Mouse (Mus musculus) limb, embryonic 15.5 days (tissue): Measurements from ENCODE around the gene 2210011C24Rik. TPM values are rescaled to one million over a fixed set of nuclear protein-coding genes. Genes with fewer than 3 reads are reported as not detected.
A peak's percentile ranks its signal among the peaks of the same experiment; 100 is the strongest.

Experiments
- ATAC-seq: fragments of 200-750 bp; cut with Nextera tagmentation; 2 replicates; pipeline ENCODE4 v1.8.0; 2017; ENCODE audit warnings: low read depth, moderate TSS enrichment; ENCODE audit not compliant: insufficient number of reproducible peaks, low FRiP score, low TSS enrichment
- H3K27ac ChIP-seq: fragments of 300-500 bp; sonication (generic); 2 replicates; pipeline ENCODE4 v1.5.1; 2015; ENCODE audit warnings: moderate library complexity, mild to moderate bottlenecking, inconsistent platforms
- H3K27me3 ChIP-seq: fragments of 300-500 bp; sonication (generic); 2 replicates; pipeline ENCODE4 v1.6.1; 2015; ENCODE audit warnings: inconsistent platforms
- H3K36me3 ChIP-seq: fragments of 300-500 bp; sonication (generic); 2 replicates; pipeline ENCODE4 v1.6.1; 2015; ENCODE audit warnings: inconsistent platforms
- H3K4me1 ChIP-seq: fragments of 300-500 bp; sonication (generic); 2 replicates; pipeline ENCODE4 v1.6.1; 2015; ENCODE audit warnings: inconsistent platforms
- H3K4me2 ChIP-seq: fragments of 300-500 bp; sonication (generic); 2 replicates; pipeline ENCODE4 v1.6.1; 2015; ENCODE audit warnings: mild to moderate bottlenecking, inconsistent platforms
- H3K4me3 ChIP-seq: fragments of 300-500 bp; sonication (generic); 2 replicates; pipeline ENCODE4 v1.5.1; 2015; ENCODE audit warnings: mild to moderate bottlenecking, inconsistent platforms
- H3K9ac ChIP-seq: fragments of 300-500 bp; sonication (generic); 2 replicates; pipeline ENCODE4 v1.6.1; 2015; ENCODE audit warnings: inconsistent platforms
- H3K9me3 ChIP-seq: fragments of 300-500 bp; sonication (generic); 2 replicates; pipeline ENCODE4 v1.6.1; 2016; ENCODE audit warnings: inconsistent platforms
- WGBS: fragments of 180-500 bp; shearing (Covaris S2); methylation state at CpG from one replicate; pipeline ENCODE4 v1.1.7; 2015; 5-methylcytosine and 5-hydroxymethylcytosine counted together
- polyA plus RNA-seq: library from polyadenylated mRNA; unstranded; fragments of >200 nt; fragmentation: Nextera tagmentation; extraction: Ambion mirVana; gene quantifications from 2 replicates; pipeline ENCODE4 v1.2.1, GENCODE M21; 2015

2210011C24Rik gene
- polyA plus RNA-seq = 0.27 and 0.71 TPM in 2 replicates

DNA sequence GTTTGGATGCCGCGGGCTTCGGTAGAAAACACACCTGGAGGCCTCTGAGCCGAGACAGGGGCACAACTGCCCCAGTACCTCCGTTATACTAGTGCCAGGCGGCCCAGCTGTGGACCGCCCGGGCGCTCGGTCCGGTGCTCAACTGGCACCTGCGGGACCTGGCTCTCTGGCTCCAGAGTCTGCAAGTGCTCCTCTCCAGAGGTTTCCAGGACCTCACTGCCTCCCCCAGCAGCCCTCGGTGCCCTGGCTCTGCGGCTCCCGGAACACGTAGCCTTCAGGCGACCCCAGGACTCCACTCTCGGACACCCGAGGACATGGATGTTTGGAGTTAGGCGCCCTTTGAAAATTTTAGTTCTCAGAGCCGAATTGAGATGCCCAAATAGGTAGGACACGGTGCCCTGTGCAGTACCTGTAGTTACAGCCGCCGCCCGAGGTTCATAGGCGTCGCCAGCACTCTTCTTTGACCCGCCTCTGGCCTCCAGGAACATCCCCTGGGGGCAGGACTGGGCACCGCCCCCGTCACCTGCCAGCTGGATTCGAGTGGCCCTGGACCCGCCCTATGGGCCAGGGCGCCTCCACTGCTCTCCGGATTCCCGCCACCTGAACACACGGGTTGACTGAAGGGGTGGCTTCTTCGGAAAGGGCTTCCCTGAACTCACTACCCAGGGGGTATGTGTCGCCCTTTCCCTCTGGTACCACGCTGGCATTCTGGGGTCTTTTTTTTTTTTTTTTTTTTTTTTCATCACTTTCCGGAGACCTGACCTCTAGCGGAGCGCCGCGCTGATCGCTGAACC, at the start of gene 2210011C24Rik:
TSS of gene 2210011C24Rik (minus strand) at position 467 of the 794 bp plus-strand sequence.
- no peak within 1 kb of the TSS for H3K27ac ChIP-seq
- no peaks in the 10 kb centered on the region for H3K9me3 ChIP-seq
- WGBS = 1% methylated on average over 45 of the region's 45 CpGs
- peaks cover 44% of the 10 kb centered on the region for H3K27me3 ChIP-seq
- H3K4me2 ChIP-seq = peak within 1 kb of the TSS; percentile 99
- peak within 1 kb of the TSS; percentile 53 for H3K4me3 ChIP-seq
- H3K36me3 ChIP-seq = no peaks in the 10 kb centered on the region
- peak within 1 kb of the TSS; percentile 31 for H3K9ac ChIP-seq
- H3K4me1 ChIP-seq = peaks cover 34% of the 10 kb centered on the region
- ATAC-seq = no peak

DNA sequence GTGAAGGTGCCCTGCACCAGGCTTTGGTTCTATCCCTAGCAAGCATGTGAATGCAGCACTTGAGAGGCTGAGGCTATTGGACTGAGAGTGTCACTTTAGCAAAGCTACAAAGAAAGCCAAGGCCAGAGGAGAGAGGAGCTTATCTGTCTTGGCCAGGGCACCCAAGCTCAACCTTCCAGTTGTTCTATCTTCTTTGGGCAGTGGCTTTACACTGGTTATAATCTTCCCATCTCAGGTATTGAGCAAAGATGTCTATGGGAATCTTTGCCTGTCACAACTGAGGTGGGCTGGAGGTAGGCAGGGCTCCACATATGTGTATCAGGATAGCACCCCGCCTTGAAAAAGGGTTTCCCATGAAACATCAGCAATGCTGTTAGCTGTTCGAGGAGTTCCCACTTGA, 48.3 kb upstream of the 2210011C24Rik start:
- no peak overlapping the region for H3K4me2 ChIP-seq
- no peaks in the 10 kb centered on the region for H3K4me1 ChIP-seq
- no peaks in the 10 kb centered on the region for H3K9me3 ChIP-seq
- H3K4me3 ChIP-seq = no peak overlapping the region
- H3K27me3 ChIP-seq = no peaks in the 10 kb centered on the region
- H3K9ac ChIP-seq = no peak overlapping the region
- WGBS = 81% methylated on average over 2 of the region's 2 CpGs
- no peaks in the 10 kb centered on the region for H3K36me3 ChIP-seq
- H3K27ac ChIP-seq = no peak overlapping the region
- no peak for ATAC-seq

DNA sequence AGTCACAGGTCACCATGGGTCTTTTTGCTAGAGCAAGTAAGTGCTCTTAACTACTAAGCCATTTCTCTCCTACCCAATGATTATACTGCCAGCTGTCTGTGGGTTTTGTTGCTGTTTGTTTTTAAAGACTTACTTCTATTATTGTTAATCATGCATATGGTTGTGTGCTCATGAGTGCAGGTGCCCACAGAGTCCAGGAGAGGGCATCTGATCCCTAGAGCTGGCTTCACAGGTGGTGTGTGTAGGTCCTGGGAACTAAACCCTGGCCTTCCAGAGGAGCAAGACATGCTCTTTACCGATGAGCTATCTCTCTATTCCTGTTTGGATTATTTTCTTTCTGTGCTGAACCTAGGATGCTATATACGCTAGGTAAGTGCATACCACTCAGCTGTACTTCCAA, 47.3 kb upstream of the 2210011C24Rik start:
- no peaks in the 10 kb centered on the region for H3K9me3 ChIP-seq
- no peaks in the 10 kb centered on the region for H3K4me1 ChIP-seq
- no peaks in the 10 kb centered on the region for H3K27me3 ChIP-seq
- no peak overlapping the region for H3K9ac ChIP-seq
- H3K4me2 ChIP-seq = no peak overlapping the region
- no peaks in the 10 kb centered on the region for H3K36me3 ChIP-seq
- no peak for ATAC-seq
- WGBS = 84% methylated on average over 2 of the region's 2 CpGs
- H3K4me3 ChIP-seq = no peak overlapping the region
- no peak overlapping the region for H3K27ac ChIP-seq

DNA sequence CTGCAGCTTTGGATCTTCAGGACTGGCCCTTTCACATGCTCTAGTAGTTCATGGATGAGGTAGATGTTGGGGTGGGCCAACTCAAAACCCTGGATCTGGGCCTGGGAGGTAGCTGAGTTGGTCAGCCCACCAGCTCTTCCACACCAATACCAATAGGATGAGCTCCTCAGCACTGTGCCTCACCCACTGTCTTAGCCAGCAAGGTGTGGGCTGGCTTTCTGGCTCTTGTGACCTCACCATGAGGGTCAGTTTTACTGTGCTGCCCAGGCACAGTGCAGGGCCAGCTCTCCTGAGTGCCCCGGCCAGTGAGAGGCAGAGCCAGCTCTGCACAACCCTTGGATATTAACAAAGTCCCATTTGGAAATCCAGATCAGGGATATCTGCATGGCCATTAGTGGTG, 45.9 kb upstream of the 2210011C24Rik start:
- 97% methylated on average over 1 of the region's 1 CpGs for WGBS
- no peaks in the 10 kb centered on the region for H3K9me3 ChIP-seq
- H3K4me1 ChIP-seq = no peaks in the 10 kb centered on the region
- no peaks in the 10 kb centered on the region for H3K27me3 ChIP-seq
- no peak for ATAC-seq
- H3K27ac ChIP-seq = no peak overlapping the region
- no peak overlapping the region for H3K4me3 ChIP-seq
- H3K4me2 ChIP-seq = no peak overlapping the region
- H3K36me3 ChIP-seq = no peaks in the 10 kb centered on the region
- H3K9ac ChIP-seq = no peak overlapping the region

DNA sequence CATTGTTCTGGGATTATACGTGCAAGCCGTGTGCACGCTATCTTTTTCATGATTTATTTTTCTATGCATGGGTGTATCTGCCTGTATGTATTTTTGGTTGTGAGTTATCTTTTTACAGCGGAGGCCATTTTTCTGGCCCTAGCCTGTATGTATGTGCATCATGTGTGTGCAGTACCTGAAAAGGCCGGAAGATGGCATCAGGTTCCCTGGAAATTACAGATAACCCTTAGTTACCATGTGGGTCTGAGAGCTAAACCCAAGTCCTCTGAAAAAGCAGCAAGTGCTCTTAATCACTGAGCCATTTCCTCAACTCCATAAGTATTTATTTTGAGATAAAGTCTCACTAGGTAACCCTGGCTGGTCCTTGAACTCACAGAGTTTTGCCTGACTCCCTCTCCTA, 41.3 kb upstream of the 2210011C24Rik start:
- H3K27ac ChIP-seq = no peak overlapping the region
- no peak for ATAC-seq
- no peaks in the 10 kb centered on the region for H3K36me3 ChIP-seq
- H3K4me1 ChIP-seq = no peaks in the 10 kb centered on the region
- no peak overlapping the region for H3K9ac ChIP-seq
- H3K27me3 ChIP-seq = no peaks in the 10 kb centered on the region
- H3K4me2 ChIP-seq = no peak overlapping the region
- 96% methylated on average over 5 of the region's 5 CpGs for WGBS
- no peaks in the 10 kb centered on the region for H3K9me3 ChIP-seq
- no peak overlapping the region for H3K4me3 ChIP-seq

DNA sequence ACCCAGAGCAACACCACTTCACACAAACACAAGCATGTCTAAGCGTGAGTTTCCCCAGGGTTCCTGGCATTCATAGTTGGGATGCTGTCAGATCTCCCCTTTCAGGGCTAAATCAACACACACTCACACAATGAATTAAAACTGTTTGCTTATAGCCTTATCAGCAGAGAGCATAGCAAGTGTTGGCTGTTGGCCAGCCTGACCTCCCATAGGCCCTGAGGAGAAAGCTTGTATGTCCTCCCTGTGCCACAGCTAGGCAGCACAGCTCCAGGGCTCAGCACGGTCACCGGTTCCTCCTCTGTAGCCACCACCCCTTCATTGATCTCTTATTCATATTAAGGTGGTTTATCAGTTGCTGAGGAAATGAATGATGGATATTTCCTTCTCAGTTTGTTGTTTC, 40.8 kb upstream of the 2210011C24Rik start:
- ATAC-seq = no peak
- Histone ChIP-seq H3K9ac (no peak overlapping the region), H3K27me3 (no peaks in the 10 kb centered on the region), H3K4me3 (no peak overlapping the region), H3K4me2 (no peak overlapping the region), H3K4me1 (no peaks in the 10 kb centered on the region), H3K27ac (no peak overlapping the region), H3K36me3 (no peaks in the 10 kb centered on the region), H3K9me3 (no peaks in the 10 kb centered on the region)
- WGBS = 80% methylated on average over 3 of the region's 3 CpGs

DNA sequence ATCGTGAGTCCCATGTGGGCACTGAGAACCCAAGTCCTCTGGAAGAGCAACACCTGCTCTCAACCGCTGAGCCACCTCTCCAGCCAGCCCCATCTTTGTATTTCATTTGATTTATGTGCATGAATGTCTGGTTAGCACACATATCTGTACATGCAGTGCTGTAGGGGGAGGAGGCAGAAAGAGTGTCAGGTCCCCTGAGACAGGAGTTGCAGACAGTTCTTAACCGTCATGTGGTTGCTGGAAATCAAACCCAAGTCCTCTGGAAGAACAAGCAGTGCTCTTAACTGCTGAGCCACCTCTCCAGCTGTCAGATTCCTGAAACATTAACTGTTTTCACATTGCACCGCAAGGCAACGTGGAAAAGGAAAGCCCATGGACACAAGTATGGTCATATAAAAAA, 36.2 kb upstream of the 2210011C24Rik start:
- Histone ChIP-seq H3K4me1 (peaks cover 5% of the 10 kb centered on the region; the same call in 1 of the 2 replicates), H3K9ac (no peak overlapping the region), H3K4me3 (no peak overlapping the region), H3K27ac (no peak overlapping the region), H3K27me3 (peaks cover 28% of the 10 kb centered on the region), H3K36me3 (no peaks in the 10 kb centered on the region), H3K4me2 (no peak overlapping the region), H3K9me3 (no peaks in the 10 kb centered on the region)
- 44% methylated on average over 5 of the region's 5 CpGs for WGBS
- ATAC-seq = no peak

DNA sequence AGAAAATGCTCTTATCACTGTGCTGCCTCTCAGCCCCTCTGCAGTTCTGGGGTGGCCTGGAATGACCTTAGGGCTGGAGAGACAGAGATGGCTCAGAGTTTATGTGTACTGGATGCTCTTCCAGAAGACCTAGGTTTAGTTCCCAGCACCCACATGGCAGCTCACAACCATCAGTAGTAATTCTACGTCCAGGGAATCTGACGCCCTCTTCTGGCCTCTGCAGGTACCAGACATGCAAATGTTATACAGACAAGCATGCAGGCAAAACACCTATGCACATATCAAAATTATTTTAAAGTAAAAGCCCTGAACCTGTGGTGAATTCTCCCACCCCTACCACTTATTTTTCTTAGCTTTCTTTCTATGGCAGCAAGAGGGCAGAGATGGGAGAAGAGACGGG, 34.5 kb upstream of the 2210011C24Rik start:
- peaks cover 45% of the 10 kb centered on the region for H3K27me3 ChIP-seq
- no peak for ATAC-seq

DNA sequence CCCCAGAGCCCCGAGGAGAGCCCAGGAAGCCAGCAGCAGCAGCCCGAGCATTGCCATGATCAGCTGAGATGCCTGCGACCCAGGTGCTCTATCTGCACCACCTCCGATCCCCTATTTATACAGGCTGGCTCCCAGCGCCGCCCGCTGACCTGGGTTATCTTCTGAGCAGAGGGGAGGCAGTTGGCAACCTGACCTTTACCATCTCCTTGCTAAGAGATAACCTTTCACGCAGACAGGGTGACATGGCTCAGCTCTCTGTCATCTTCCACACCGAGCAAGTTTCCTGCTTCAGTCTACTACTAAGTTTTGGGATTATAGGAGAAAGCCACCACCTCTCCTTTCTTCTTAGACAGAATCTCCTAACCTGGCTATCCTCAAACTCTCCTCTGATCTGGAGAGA, 32.9 kb upstream of the 2210011C24Rik start, which contains the start of gene Rln3:
TSS of gene Rln3 (minus strand) at position 101 of the 400 bp plus-strand sequence.
- no peak for ATAC-seq
- Histone ChIP-seq H3K4me1 (peaks cover 18% of the 10 kb centered on the region), H3K4me2 (no peak within 1 kb of the TSS), H3K27me3 (peaks cover 58% of the 10 kb centered on the region), H3K9ac (no peak within 1 kb of the TSS), H3K4me3 (no peak within 1 kb of the TSS), H3K27ac (no peak within 1 kb of the TSS), H3K9me3 (no peaks in the 10 kb centered on the region), H3K36me3 (no peaks in the 10 kb centered on the region)
- 9% methylated on average over 9 of the region's 9 CpGs for WGBS

More for the DNA sequence above, 34.5 kb upstream of the 2210011C24Rik start:
- no peak overlapping the region for H3K4me2 ChIP-seq
- H3K27ac ChIP-seq = no peak overlapping the region
- WGBS = 73% methylated on average over 3 of the region's 3 CpGs
- H3K9me3 ChIP-seq = no peaks in the 10 kb centered on the region
- H3K4me1 ChIP-seq = peaks cover 18% of the 10 kb centered on the region
- no peak overlapping the region for H3K9ac ChIP-seq
- no peaks in the 10 kb centered on the region for H3K36me3 ChIP-seq
- H3K4me3 ChIP-seq = no peak overlapping the region

DNA sequence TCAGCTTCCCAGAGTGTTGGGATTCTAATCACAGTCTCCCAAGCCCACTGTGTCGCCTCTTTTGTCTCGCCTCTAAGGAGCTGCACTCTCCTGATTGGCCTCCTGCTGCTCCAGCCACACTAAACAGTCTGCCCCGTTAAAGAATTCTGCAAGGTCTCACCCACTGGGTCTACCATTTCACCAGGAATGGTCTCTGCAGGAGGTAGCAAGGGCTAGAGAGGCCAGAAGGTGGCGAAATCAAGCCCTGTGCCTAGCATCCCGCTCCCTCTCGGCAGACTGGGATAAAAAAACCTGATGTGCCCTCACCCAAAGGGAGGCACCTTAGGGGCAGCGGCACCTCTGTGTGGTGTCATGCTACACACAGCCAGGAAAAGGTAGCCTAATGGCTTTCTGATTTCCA, 32.1 kb upstream of the 2210011C24Rik start:
- H3K27me3 ChIP-seq = peaks cover 58% of the 10 kb centered on the region
- no peaks in the 10 kb centered on the region for H3K36me3 ChIP-seq
- no peak overlapping the region for H3K4me3 ChIP-seq
- no peaks in the 10 kb centered on the region for H3K9me3 ChIP-seq
- no peak overlapping the region for H3K27ac ChIP-seq
- no peak overlapping the region for H3K4me2 ChIP-seq
- 8% methylated on average over 7 of the region's 7 CpGs for WGBS
- no peak overlapping the region for H3K9ac ChIP-seq
- no peak for ATAC-seq
- peaks cover 18% of the 10 kb centered on the region for H3K4me1 ChIP-seq

DNA sequence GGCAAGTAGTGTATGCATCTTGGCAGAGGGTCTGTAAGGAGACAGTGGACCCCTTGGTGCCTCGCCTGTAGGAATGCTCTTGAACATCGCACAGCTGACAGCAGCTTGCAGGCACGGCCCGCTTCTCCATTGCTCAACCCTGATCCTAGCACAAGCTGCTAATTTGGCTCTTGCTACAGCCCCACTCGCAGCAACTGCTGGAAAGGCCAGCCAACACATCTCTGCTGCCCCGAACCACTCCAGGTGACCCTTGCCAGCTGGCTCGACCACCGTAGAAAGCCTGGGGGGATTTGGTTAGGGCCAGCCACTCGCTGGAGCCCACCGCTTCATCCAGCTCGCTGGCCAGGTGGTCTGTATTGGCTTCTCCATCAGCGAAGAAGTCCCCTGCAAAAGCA, 31.0 kb upstream of the 2210011C24Rik start:
- WGBS = 27% methylated on average over 12 of the region's 12 CpGs
- Histone ChIP-seq H3K27ac (no peak overlapping the region), H3K27me3 (peaks cover 68% of the 10 kb centered on the region), H3K9me3 (no peaks in the 10 kb centered on the region), H3K4me3 (peak overlapping the region; percentile 40), H3K4me1 (peaks cover 18% of the 10 kb centered on the region), H3K4me2 (no peak overlapping the region), H3K9ac (no peak overlapping the region), H3K36me3 (no peaks in the 10 kb centered on the region)
- no peak for ATAC-seq

DNA sequence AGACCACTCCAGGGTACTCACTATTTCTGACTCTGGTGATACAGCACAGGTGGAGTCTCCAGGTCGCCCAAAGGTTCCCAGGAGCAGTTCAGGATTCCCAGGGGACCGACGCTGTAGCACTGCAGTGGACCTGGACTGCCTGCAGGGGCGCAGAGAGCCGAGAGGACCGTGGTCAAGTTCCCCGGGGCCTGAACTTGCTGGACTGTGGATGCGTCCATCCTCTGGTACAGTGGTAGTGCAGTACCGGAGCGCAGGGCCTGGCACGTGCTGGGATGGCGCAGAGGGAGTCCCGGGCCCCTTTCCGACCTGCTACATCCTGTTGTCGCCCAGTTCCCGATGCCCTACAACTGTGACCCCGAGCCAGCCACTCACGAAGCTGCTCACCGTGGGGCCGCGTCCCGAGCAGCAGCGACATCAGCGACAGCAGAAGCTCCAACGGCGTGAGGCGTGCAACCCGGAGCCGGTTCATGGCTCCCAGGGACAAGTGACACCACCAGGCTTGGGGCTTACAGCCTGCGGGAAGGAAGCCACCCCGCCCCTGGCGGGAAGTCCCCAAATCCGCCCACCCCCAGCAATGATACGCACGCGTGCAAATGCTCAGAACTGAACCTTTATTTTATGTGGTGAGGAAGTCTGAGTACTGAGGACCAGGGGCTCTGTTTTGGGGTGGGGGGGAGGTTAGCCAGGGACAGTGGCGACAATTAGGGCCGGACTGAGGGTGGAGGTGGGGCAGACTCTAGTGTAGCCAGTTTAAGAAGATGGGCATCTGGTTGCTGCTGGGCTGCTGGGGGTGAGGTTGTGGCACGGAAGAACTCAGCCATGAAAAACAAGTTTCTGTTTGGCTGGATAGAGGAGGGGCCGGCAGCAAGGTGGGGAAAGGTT, 30.3 kb upstream of the 2210011C24Rik start, which contains the start of gene Il27ra:
TSS of gene Il27ra (minus strand) at position 524 of the 882 bp plus-strand sequence.
- ATAC-seq = peak; percentile 16; the same call in 1 of the 2 replicates
- Histone ChIP-seq H3K4me1 (peaks cover 18% of the 10 kb centered on the region), H3K27ac (no peak within 1 kb of the TSS), H3K4me2 (peak within 1 kb of the TSS; percentile 77), H3K36me3 (no peaks in the 10 kb centered on the region), H3K9ac (0 out of 2 replicates have a peak within 1 kb of the TSS, but pooled peaks have one; percentile 2), H3K27me3 (peaks cover 71% of the 10 kb centered on the region), H3K9me3 (no peaks in the 10 kb centered on the region), H3K4me3 (peak within 1 kb of the TSS; percentile 40)
- WGBS = 3% methylated on average over 40 of the region's 40 CpGs
